Mouse (Mus musculus): Measurements from ENCODE around the gene Cyfip2. TPM values are rescaled to one million over a fixed set of nuclear protein-coding genes. Genes with fewer than 3 reads are reported as not detected.

The Cyfip2 gene
- polyA plus RNA-seq, 2 experiments = 1.6 to 2.6 TPM

GRCm38 (mm10) chr11:46235334-46235733 is 77.3 kb downstream of the Cyfip2 start, which contains the start of gene Fndc9:
TSS of gene Fndc9 (plus strand) at chr11:46235531.
- no peaks in the 10 kb centered on the region for H3K27me3 ChIP-seq (ENCODE audit: control insufficient read depth, insufficient read depth, low read length)
- DNase-seq (ENCODE audit: low read depth in 3 of 3, low spot score in 3 of 3) = no peak
- no peak within 1 kb of the TSS for H3K27ac ChIP-seq
- H3K4me1 ChIP-seq (replicated peaks; ENCODE audit: control insufficient read depth in 2 of 2, insufficient read depth in 2 of 2, low read length in 1 of 2) = peaks cover 4% of the 10 kb centered on the region in 2 experiments
- no peak for ATAC-seq (ENCODE audit: insufficient read depth)
- H3K9me3 ChIP-seq (ENCODE audit: control insufficient read depth, low read length) = no peaks in the 10 kb centered on the region
- no peaks in the 10 kb centered on the region for H3K36me3 ChIP-seq (replicated peaks; ENCODE audit: control insufficient read depth, insufficient read depth, low read depth)
- no peak within 1 kb of the TSS for H3K4me3 ChIP-seq (ENCODE audit: insufficient read depth in 1 of 2, low read depth in 2 of 2, low read length in 2 of 2)
- no peak within 1 kb of the TSS for H3K9ac ChIP-seq (replicated peaks)
- whole genome bisulfite sequencing (ENCODE audit: insufficient replicate concordance) = 77% methylated on average over 11 of the region's 11 CpGs
- H3K4me2 ChIP-seq (ENCODE audit: low read depth) = no peak within 1 kb of the TSS
- no peak for TF ChIP-seq CTCF (IDR thresholded peaks at IDR 0.05; ENCODE audit: low read depth)
- TF ChIP-seq EP300 (IDR thresholded peaks at IDR 0.05; ENCODE audit: low read depth) = no peak

GRCm38 (mm10) chr11:46233966-46234365 is 78.7 kb downstream of the Cyfip2 start:
- Histone ChIP-seq H3K4me3 (ENCODE audit: insufficient read depth in 1 of 2, low read depth in 2 of 2, low read length in 2 of 2) (no peak overlapping the region), H3K27me3 (ENCODE audit: control insufficient read depth, insufficient read depth, low read length) (no peaks in the 10 kb centered on the region), H3K27ac (no peak overlapping the region), H3K9me3 (ENCODE audit: control insufficient read depth, low read length) (no peaks in the 10 kb centered on the region), H3K9ac (replicated peaks) (no peak overlapping the region), H3K4me1 (replicated peaks; ENCODE audit: control insufficient read depth in 2 of 2, insufficient read depth in 2 of 2, low read length in 1 of 2) (no peaks in the 10 kb centered on the region), H3K36me3 (replicated peaks; ENCODE audit: control insufficient read depth, insufficient read depth, low read depth) (no peaks in the 10 kb centered on the region), H3K4me2 (ENCODE audit: low read depth) (no peak overlapping the region)
- ATAC-seq (ENCODE audit: insufficient read depth) = no peak
- no peak for DNase-seq (ENCODE audit: low read depth in 3 of 3, low spot score in 3 of 3)
- 72% methylated on average over 4 of the region's 4 CpGs for WGBS (ENCODE audit: insufficient replicate concordance)
- TF ChIP-seq EP300 (IDR thresholded peaks at IDR 0.05; ENCODE audit: low read depth) = no peak
- TF ChIP-seq CTCF (IDR thresholded peaks at IDR 0.05; ENCODE audit: low read depth) = no peak

GRCm38 (mm10) chr11:46232803-46233202 is 79.9 kb downstream of the Cyfip2 start:
- H3K9me3 ChIP-seq (ENCODE audit: control insufficient read depth, low read length) = no peaks in the 10 kb centered on the region
- ATAC-seq (ENCODE audit: insufficient read depth) (no peak), DNase-seq (ENCODE audit: low read depth in 3 of 3, low spot score in 3 of 3) (no peak)
- 80% methylated on average over 4 of the region's 4 CpGs for WGBS (ENCODE audit: insufficient replicate concordance)
- H3K4me1 ChIP-seq (replicated peaks; ENCODE audit: control insufficient read depth in 2 of 2, insufficient read depth in 2 of 2, low read length in 1 of 2) = no peaks in the 10 kb centered on the region
- no peak overlapping the region for H3K9ac ChIP-seq (replicated peaks)
- TF ChIP-seq EP300 (IDR thresholded peaks at IDR 0.05; ENCODE audit: low read depth) (no peak), CTCF (IDR thresholded peaks at IDR 0.05; ENCODE audit: low read depth) (no peak)
- H3K27me3 ChIP-seq (ENCODE audit: control insufficient read depth, insufficient read depth, low read length) = no peaks in the 10 kb centered on the region
- H3K27ac ChIP-seq = no peak overlapping the region
- no peaks in the 10 kb centered on the region for H3K36me3 ChIP-seq (replicated peaks; ENCODE audit: control insufficient read depth, insufficient read depth, low read depth)
- H3K4me2 ChIP-seq (ENCODE audit: low read depth) = no peak overlapping the region
- no peak overlapping the region for H3K4me3 ChIP-seq (ENCODE audit: insufficient read depth in 1 of 2, low read depth in 2 of 2, low read length in 2 of 2)

GRCm38 (mm10) chr11:46230184-46230583 is 82.5 kb downstream of the Cyfip2 start:
- WGBS (ENCODE audit: insufficient replicate concordance) = 67% methylated on average over 6 of the region's 6 CpGs
- Histone ChIP-seq H3K27ac (no peak overlapping the region), H3K4me2 (ENCODE audit: low read depth) (no peak overlapping the region), H3K4me3 (ENCODE audit: insufficient read depth in 1 of 2, low read depth in 2 of 2, low read length in 2 of 2) (no peak overlapping the region), H3K27me3 (ENCODE audit: control insufficient read depth, insufficient read depth, low read length) (no peaks in the 10 kb centered on the region), H3K9ac (replicated peaks) (no peak overlapping the region), H3K4me1 (replicated peaks; ENCODE audit: control insufficient read depth in 2 of 2, insufficient read depth in 2 of 2, low read length in 1 of 2) (no peaks in the 10 kb centered on the region), H3K36me3 (replicated peaks; ENCODE audit: control insufficient read depth, insufficient read depth, low read depth) (no peaks in the 10 kb centered on the region), H3K9me3 (ENCODE audit: control insufficient read depth, low read length) (no peaks in the 10 kb centered on the region)
- no peak for TF ChIP-seq CTCF (IDR thresholded peaks at IDR 0.05; ENCODE audit: low read depth)
- no peak for TF ChIP-seq EP300 (IDR thresholded peaks at IDR 0.05; ENCODE audit: low read depth)
- ATAC-seq (ENCODE audit: insufficient read depth) (no peak), DNase-seq (ENCODE audit: low read depth in 3 of 3, low spot score in 3 of 3) (no peak)

GRCm38 (mm10) chr11:46225345-46225744 is 87.3 kb downstream of the Cyfip2 start:
- Histone ChIP-seq H3K4me3 (ENCODE audit: insufficient read depth in 1 of 2, low read depth in 2 of 2, low read length in 2 of 2) (no peak overlapping the region), H3K9ac (replicated peaks) (no peak overlapping the region), H3K27ac (no peak overlapping the region), H3K9me3 (ENCODE audit: control insufficient read depth, low read length) (no peaks in the 10 kb centered on the region), H3K27me3 (ENCODE audit: control insufficient read depth, insufficient read depth, low read length) (no peaks in the 10 kb centered on the region), H3K4me2 (ENCODE audit: low read depth) (no peak overlapping the region), H3K4me1 (replicated peaks; ENCODE audit: control insufficient read depth in 2 of 2, insufficient read depth in 2 of 2, low read length in 1 of 2) (no peaks in the 10 kb centered on the region), H3K36me3 (replicated peaks; ENCODE audit: control insufficient read depth, insufficient read depth, low read depth) (no peaks in the 10 kb centered on the region)
- 68% methylated on average over 5 of the region's 5 CpGs for WGBS (ENCODE audit: insufficient replicate concordance)
- TF ChIP-seq EP300 (IDR thresholded peaks at IDR 0.05; ENCODE audit: low read depth) = no peak
- no peak for TF ChIP-seq CTCF (IDR thresholded peaks at IDR 0.05; ENCODE audit: low read depth)
- ATAC-seq (ENCODE audit: insufficient read depth) (no peak), DNase-seq (ENCODE audit: low read depth in 3 of 3, low spot score in 3 of 3) (no peak)
